Mouse (Mus musculus) embryonic fibroblast, embryonic 13.5 days (primary cell): ENCODE measurements around the gene Chst11. TPM values are rescaled to one million over a fixed set of nuclear protein-coding genes. Genes with fewer than 3 reads are reported as not detected.

ENCODE experiments used
- H3K27ac ChIP-seq: 2 replicates; pipeline ENCODE4 v1.5.1; 2012; ENCODE audit warnings: low read length, control low read depth, inconsistent platforms; ENCODE audit not compliant: insufficient read depth
- H3K4me1 ChIP-seq: 2 replicates; pipeline ENCODE4 v1.6.1; 2011; ENCODE audit warnings: low read length; ENCODE audit not compliant: control insufficient read depth, insufficient read depth
- H3K4me3 ChIP-seq: 2 replicates; pipeline ENCODE4 v1.5.1; 2011; ENCODE audit warnings: mild to moderate bottlenecking, control low read depth, low read length; ENCODE audit not compliant: insufficient read depth
- CTCF ChIP-seq: IDR thresholded peaks from 2 replicates; pipeline ENCODE4 v1.5.1; 2011; ENCODE audit warnings: mild to moderate bottlenecking, control low read depth, low read length, moderate library complexity, borderline replicate concordance; ENCODE audit not compliant: insufficient read depth
- POLR2A ChIP-seq: IDR thresholded peaks from 2 replicates; pipeline ENCODE4 v1.6.1; 2011; ENCODE audit warnings: low read depth, mild to moderate bottlenecking, control low read depth, low read length, moderate library complexity
- polyA plus RNA-seq: library from polyadenylated mRNA; stranded (reverse); fragments of >200 nt; gene quantifications from 2 replicates; pipeline ENCODE4 v1.2.4, GENCODE M21; 2011; ENCODE audit warnings: low read depth; ENCODE audit not compliant: missing spikeins, insufficient read length

Gene Chst11
- polyA plus RNA-seq, 1 experiment: 12.9 TPM

- TF ChIP-seq POLR2A: no peak
- no peak for TF ChIP-seq CTCF
- no peak overlapping the region for H3K27ac ChIP-seq
- peaks cover 3% of the 10 kb centered on the region; the same call in 1 of the 2 replicates for H3K4me1 ChIP-seq
- no peak overlapping the region for H3K4me3 ChIP-seq
Measured at GRCm38 (mm10) chr10:83088318-83088717, 103.0 kb downstream of the Chst11 start.

- no peak for TF ChIP-seq CTCF
- TF ChIP-seq POLR2A: no peak
- no peak overlapping the region for H3K4me3 ChIP-seq
- no peak overlapping the region for H3K27ac ChIP-seq
- H3K4me1 ChIP-seq: peaks cover 3% of the 10 kb centered on the region; the same call in 1 of the 2 replicates
Measured at GRCm38 (mm10) chr10:83088826-83089225, 103.5 kb downstream of the Chst11 start.

- H3K4me1 ChIP-seq: peaks cover 3% of the 10 kb centered on the region; the same call in 1 of the 2 replicates
- no peak for TF ChIP-seq POLR2A
- H3K27ac ChIP-seq: no peak overlapping the region
- H3K4me3 ChIP-seq: no peak overlapping the region
Measured at GRCm38 (mm10) chr10:83090185-83090584, 104.9 kb downstream of the Chst11 start.

GRCm38 (mm10) chr10:83093705-83094104 lies 108.4 kb downstream of the Chst11 start:
- H3K4me3 ChIP-seq: no peak overlapping the region
- TF ChIP-seq CTCF: no peak
- TF ChIP-seq POLR2A: no peak

GRCm38 (mm10) chr10:83094248-83094647 lies 109.0 kb downstream of the Chst11 start:
- TF ChIP-seq CTCF: no peak
- TF ChIP-seq POLR2A: no peak
- no peak overlapping the region for H3K27ac ChIP-seq
- no peaks in the 10 kb centered on the region for H3K4me1 ChIP-seq
- H3K4me3 ChIP-seq: no peak overlapping the region

More at GRCm38 (mm10) chr10:83093705-83094104, 108.4 kb downstream of the Chst11 start:
- H3K27ac ChIP-seq: no peak overlapping the region
- peaks cover 2% of the 10 kb centered on the region; the same call in 1 of the 2 replicates for H3K4me1 ChIP-seq

- Histone ChIP-seq H3K4me1 (no peaks in the 10 kb centered on the region), H3K27ac (no peak overlapping the region), H3K4me3 (no peak overlapping the region)
- TF ChIP-seq CTCF (no peak), POLR2A (no peak)
Measured at GRCm38 (mm10) chr10:83094821-83095725, 109.8 kb downstream of the Chst11 start.

- TF ChIP-seq POLR2A (no peak), CTCF (no peak)
- Histone ChIP-seq H3K27ac (no peak overlapping the region), H3K4me1 (no peaks in the 10 kb centered on the region; the same call in 1 of the 2 replicates), H3K4me3 (no peak overlapping the region)
Measured at GRCm38 (mm10) chr10:83096257-83096656, 111.0 kb downstream of the Chst11 start.

GRCm38 (mm10) chr10:83098940-83099339 lies 113.6 kb downstream of the Chst11 start:
- Histone ChIP-seq H3K27ac (no peak overlapping the region), H3K4me1 (no peaks in the 10 kb centered on the region; the same call in 1 of the 2 replicates), H3K4me3 (no peak overlapping the region)
- TF ChIP-seq POLR2A (no peak), CTCF (no peak)

GRCm38 (mm10) chr10:83099669-83100068 lies 114.4 kb downstream of the Chst11 start:
- Histone ChIP-seq H3K4me3 (no peak overlapping the region), H3K4me1 (no peaks in the 10 kb centered on the region; the same call in 1 of the 2 replicates), H3K27ac (no peak overlapping the region)
- TF ChIP-seq POLR2A (no peak), CTCF (no peak)

GRCm38 (mm10) chr10:83100890-83101289 lies 115.6 kb downstream of the Chst11 start:
- H3K4me1 ChIP-seq: no peaks in the 10 kb centered on the region; the same call in 1 of the 2 replicates
- no peak overlapping the region for H3K27ac ChIP-seq
- TF ChIP-seq POLR2A (no peak), CTCF (no peak)
- H3K4me3 ChIP-seq: no peak overlapping the region
